Mouse (Mus musculus) stomach, embryonic 14.5 days (tissue): ENCODE data around the gene Lrmda. TPM values are rescaled to one million over a fixed set of nuclear protein-coding genes. Genes with fewer than 3 reads are reported as not detected.
A peak's percentile ranks its signal among the peaks of the same experiment; 100 is the strongest.
"Not testable (repeated sequence)": the region's sequence is repeated elsewhere in the genome, so short reads cannot be mapped to it uniquely, and the experiment has no call there.

Experiments
- ATAC-seq: fragments of 200-750 bp; cut with Nextera tagmentation; 2 replicates; pipeline ENCODE4 v1.8.0; 2017; ENCODE audit warnings: low read depth, moderate TSS enrichment; ENCODE audit not compliant: insufficient number of reproducible peaks, insufficient read depth, low FRiP score
- H3K27ac ChIP-seq: fragments of 300-500 bp; sonication (generic); 2 replicates; pipeline ENCODE4 v1.5.1; 2014; ENCODE audit warnings: mild to moderate bottlenecking, low read length, moderate library complexity, mixed read lengths
- H3K27me3 ChIP-seq: fragments of 300-500 bp; sonication (generic); 2 replicates; pipeline ENCODE4 v1.6.1; 2014; ENCODE audit warnings: low read length, control low read depth, mixed read lengths; ENCODE audit not compliant: control insufficient read depth, insufficient read depth
- H3K36me3 ChIP-seq: fragments of 300-500 bp; sonication (generic); 2 replicates; pipeline ENCODE4 v1.6.1; 2014; ENCODE audit warnings: mild to moderate bottlenecking, control low read depth, low read length, moderate library complexity, mixed read lengths; ENCODE audit not compliant: control insufficient read depth, insufficient read depth
- H3K4me1 ChIP-seq: fragments of 300-500 bp; sonication (generic); 2 replicates; pipeline ENCODE4 v1.6.1; 2014; ENCODE audit warnings: low read length, control low read depth, mixed read lengths; ENCODE audit not compliant: control insufficient read depth, insufficient read depth
- H3K4me2 ChIP-seq: fragments of 300-500 bp; sonication (generic); replicated peaks from 2 replicates; pipeline ENCODE4 v1.6.1; 2014; ENCODE audit warnings: low read depth, low read length, control low read depth
- H3K4me3 ChIP-seq: fragments of 300-500 bp; sonication (generic); 2 replicates; pipeline ENCODE4 v1.5.1; 2014; ENCODE audit warnings: low read depth, low read length, control low read depth
- H3K9ac ChIP-seq: fragments of 300-500 bp; sonication (generic); replicated peaks from 2 replicates; pipeline ENCODE4 v1.6.1; 2014; ENCODE audit warnings: low read depth, mild to moderate bottlenecking, control low read depth, low read length, moderate library complexity, mixed read lengths
- H3K9me3 ChIP-seq: fragments of 300-500 bp; sonication (generic); 2 replicates; pipeline ENCODE4 v1.6.1; 2016; ENCODE audit warnings: low read depth, low read length, control low read depth; ENCODE audit not compliant: control insufficient read depth
- WGBS: fragments of 180-500 bp; shearing (Covaris S2); extraction: QIAGEN DNeasy Blood & Tissue Kit; methylation state at CpG from one replicate; pipeline ENCODE4 v1.1.7; 2014; 5-methylcytosine and 5-hydroxymethylcytosine counted together
- polyA plus RNA-seq: library from polyadenylated mRNA; unstranded; fragments of >200 nt; fragmentation: Nextera tagmentation; extraction: Ambion mirVana; gene quantifications from 2 replicates; pipeline ENCODE4 v1.2.1, GENCODE M21; 2014

Lrmda gene
- polyA plus RNA-seq, 1 experiment from 2014 or later, result 0.46 TPM

DNA sequence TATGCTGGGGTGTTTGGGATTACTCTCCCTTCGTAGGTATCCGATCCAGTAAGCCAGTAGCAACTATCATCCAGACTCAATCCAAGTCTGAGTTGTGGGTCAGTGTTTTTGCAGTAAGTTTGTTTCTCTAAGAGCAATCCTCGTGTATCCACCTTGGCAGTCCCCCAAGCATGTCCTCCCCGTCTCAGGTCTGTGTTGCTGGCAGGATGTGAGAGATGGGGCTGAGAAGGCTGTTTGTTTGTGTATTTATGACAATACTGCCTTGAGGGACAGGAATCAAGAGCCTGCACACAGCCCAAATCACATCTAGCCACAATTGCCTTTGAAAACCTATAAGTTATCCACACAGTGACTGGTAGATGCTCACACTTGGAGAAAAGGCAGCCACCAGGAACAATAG is 567.3 kb downstream of the Lrmda start:
- no peak overlapping the region for H3K4me2 ChIP-seq
- peaks cover 4% of the 10 kb centered on the region; the same call in 1 of the 2 replicates for H3K27me3 ChIP-seq
- H3K4me3 ChIP-seq, result no peak overlapping the region
- no peak overlapping the region for H3K9ac ChIP-seq
- H3K36me3 ChIP-seq, result no peaks in the 10 kb centered on the region
- no peak for ATAC-seq
- H3K4me1 ChIP-seq, result peaks cover 6% of the 10 kb centered on the region; the same call in 1 of the 2 replicates
- H3K27ac ChIP-seq, result no peak overlapping the region
- no peaks in the 10 kb centered on the region for H3K9me3 ChIP-seq
- 59% methylated on average over 4 of the region's 4 CpGs for WGBS

DNA sequence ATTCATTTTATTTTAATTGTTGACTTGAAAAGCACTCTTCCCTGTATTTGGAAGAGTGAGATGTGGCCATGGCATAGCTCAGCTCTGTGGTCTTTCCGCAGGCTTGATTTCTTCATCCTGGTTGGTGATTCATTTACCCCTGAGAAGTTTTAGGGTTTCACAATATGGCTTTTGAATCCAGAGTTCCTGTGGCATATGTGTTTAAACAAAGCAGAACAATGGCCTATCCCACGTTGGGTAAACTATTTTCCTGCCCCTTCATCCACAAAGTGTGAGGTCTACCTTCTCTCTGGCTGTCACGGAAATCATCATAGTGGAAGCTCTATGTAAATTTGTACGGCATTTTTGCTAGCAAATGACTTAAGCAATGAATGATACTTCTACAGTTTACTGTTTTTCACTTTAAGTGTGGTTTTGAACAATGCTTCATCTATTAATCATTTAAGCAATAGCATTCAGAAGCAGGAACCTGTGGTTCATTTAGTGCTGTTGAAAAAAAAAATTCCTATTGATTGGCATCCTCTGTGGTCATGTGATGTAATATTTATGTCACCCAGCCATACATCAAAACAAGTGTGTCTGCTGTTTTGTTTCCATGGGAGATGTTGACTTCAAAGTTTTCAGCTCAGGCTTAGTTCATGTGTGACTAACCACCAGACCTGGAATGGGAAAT is 567.9 kb downstream of the Lrmda start:
- 74% methylated on average over 4 of the region's 4 CpGs for WGBS
- Histone ChIP-seq H3K27me3 (peaks cover 4% of the 10 kb centered on the region; the same call in 1 of the 2 replicates), H3K4me3 (no peak overlapping the region), H3K36me3 (no peaks in the 10 kb centered on the region), H3K4me1 (peaks cover 6% of the 10 kb centered on the region; the same call in 1 of the 2 replicates), H3K4me2 (no peak overlapping the region), H3K9ac (no peak overlapping the region), H3K27ac (no peak overlapping the region), H3K9me3 (no peaks in the 10 kb centered on the region)
- ATAC-seq, result no peak

DNA sequence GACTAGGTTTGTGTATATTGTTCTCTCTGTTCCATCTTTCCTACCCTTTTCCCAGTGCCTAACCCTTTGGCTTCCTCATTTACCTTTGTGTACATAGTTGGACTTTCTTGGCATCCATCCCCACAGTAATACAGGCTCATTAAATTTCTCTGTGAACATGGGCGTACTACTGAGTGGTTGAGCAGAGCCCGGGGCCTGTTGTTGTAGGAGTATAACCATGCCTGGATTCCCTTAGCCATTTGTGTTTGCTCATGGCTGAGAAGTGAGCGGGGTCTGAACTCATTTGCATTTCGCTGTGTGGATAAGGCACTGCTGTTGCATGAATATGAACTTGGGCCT is 568.4 kb downstream of the Lrmda start:
- Histone ChIP-seq H3K27me3 (peaks cover 4% of the 10 kb centered on the region; the same call in 1 of the 2 replicates), H3K36me3 (no peaks in the 10 kb centered on the region)
- WGBS, result 92% methylated on average over 4 of the region's 4 CpGs

DNA sequence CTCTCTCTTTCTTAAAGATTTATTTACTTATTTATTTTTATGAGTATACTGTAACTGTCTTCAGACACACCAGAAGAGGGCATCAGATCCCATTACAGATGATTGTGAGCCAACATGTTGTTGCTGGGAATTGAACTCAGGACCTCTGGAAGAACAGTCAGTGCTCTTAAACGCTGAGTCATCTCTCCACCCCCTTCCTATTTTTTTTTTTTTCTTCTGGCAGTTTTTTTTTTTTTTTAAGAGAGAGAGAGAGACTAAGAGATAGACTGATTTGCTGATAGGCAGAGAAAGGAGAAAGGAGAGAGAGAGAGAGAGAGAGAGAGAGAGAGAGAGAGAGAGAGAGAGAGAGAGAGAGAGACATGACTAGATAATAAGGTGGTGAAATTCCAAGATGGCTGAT is 568.9 kb downstream of the Lrmda start:
- H3K27me3 ChIP-seq, H3K4me3 ChIP-seq, H3K4me2 ChIP-seq, H3K4me1 ChIP-seq, ATAC-seq, H3K36me3 ChIP-seq, H3K9ac ChIP-seq, H3K9me3 ChIP-seq, H3K27ac ChIP-seq: not testable (repeated sequence)
- 78% methylated on average over 1 of the region's 1 CpGs for WGBS

More for the DNA sequence above, 568.4 kb downstream of the Lrmda start:
- no peak overlapping the region for H3K4me3 ChIP-seq
- no peak for ATAC-seq
- peaks cover 4% of the 10 kb centered on the region; the same call in 1 of the 2 replicates for H3K4me1 ChIP-seq
- H3K27ac ChIP-seq, result no peak overlapping the region
- no peak overlapping the region for H3K4me2 ChIP-seq
- no peaks in the 10 kb centered on the region for H3K9me3 ChIP-seq
- no peak overlapping the region for H3K9ac ChIP-seq

DNA sequence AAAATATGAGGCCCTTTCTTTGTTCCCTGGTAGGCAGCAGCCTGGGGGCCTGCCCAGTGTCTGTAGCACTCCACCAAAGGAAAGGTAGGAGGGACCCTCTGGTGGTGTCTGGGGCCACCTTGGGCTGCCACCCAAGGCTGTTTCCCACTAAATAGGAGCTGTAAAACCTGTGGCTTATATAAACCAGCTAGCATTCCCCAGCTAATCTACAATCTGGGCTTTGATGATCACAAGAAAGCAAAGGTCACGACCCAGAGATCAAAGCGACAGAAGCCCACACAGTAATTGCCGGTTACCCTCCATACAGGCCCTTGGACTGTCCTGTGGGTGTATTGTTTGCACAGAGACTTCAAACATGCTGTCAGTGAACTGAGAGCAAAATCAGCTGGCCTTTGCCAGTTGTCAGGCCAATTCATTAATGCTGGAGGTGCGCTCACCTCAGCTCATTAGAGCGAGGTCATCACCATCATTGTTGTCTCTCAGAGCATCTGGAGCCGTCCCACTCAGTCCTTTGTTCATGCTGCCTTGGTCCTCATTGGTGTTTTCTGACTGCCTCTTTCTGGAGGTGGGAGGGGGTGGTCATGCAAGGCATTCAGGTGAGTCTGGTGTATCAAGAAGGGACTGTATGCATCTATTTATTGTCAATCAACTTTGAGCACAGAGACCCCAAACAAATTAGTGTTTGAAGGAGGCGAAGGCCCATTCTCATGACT is 570.1 kb downstream of the Lrmda start:
- Histone ChIP-seq H3K36me3 (no peaks in the 10 kb centered on the region), H3K4me3 (no peak overlapping the region), H3K27ac (no peak overlapping the region), H3K27me3 (peaks cover 4% of the 10 kb centered on the region; the same call in 1 of the 2 replicates), H3K4me2 (no peak overlapping the region), H3K9me3 (no peaks in the 10 kb centered on the region), H3K9ac (no peak overlapping the region), H3K4me1 (peaks cover 4% of the 10 kb centered on the region; the same call in 1 of the 2 replicates)
- ATAC-seq, result 0 out of 2 replicates have a peak, but pooled peaks have one; percentile 14
- WGBS, result 36% methylated on average over 7 of the region's 7 CpGs

DNA sequence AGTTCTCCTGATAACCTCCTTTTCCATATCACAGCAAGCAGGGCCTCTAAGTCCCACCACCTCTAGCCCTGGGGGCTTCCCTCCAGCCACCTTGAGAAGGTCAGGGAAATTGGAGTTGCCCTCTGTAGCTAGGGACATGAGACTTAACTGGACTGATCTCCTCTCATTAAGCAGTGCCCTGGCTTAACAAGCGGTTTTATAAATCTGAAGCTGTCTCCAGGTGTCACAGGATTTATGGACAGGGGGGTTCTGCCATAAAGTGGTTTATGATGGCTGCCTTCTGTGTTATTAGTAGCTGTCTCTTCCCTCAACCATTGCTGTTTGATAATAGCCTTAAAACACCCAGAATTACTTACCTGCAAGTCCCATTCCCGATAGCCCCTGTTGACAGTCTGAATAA is 571.7 kb downstream of the Lrmda start:
- H3K4me2 ChIP-seq, result no peak overlapping the region
- H3K4me1 ChIP-seq, result peaks cover 4% of the 10 kb centered on the region; the same call in 1 of the 2 replicates
- H3K36me3 ChIP-seq, result no peaks in the 10 kb centered on the region
- no peak for ATAC-seq
- no peak overlapping the region for H3K27ac ChIP-seq
- no peak overlapping the region for H3K9ac ChIP-seq
- no peak overlapping the region for H3K4me3 ChIP-seq
- 57% methylated on average over 2 of the region's 2 CpGs for whole genome bisulfite sequencing
- peaks cover 4% of the 10 kb centered on the region; the same call in 1 of the 2 replicates for H3K27me3 ChIP-seq
- no peaks in the 10 kb centered on the region for H3K9me3 ChIP-seq

DNA sequence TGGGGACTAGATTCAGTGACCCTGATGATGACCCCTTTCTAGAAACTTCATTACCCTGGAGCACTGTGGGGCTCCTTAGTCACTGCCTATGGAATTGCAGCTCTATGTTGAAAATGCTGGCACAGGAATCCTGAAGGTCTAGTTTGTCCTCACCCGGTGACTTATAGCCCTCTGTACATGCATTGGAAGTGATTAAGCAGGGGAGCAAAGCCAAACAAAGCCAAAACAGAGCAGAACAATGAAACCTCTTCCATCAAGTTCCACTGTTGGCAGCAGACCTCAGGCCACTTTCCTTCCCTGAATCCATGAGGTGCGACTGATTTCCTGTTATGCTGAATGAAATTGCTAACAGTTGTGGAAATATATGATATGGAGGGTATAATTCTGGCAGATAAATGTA is 578.0 kb downstream of the Lrmda start:
- Histone ChIP-seq H3K4me1 (no peaks in the 10 kb centered on the region), H3K4me3 (no peak overlapping the region), H3K36me3 (no peaks in the 10 kb centered on the region), H3K27ac (no peak overlapping the region), H3K4me2 (no peak overlapping the region), H3K9me3 (0 out of 2 replicates have a peak, but pooled peaks cover 5% of the 10 kb centered on the region), H3K9ac (no peak overlapping the region), H3K27me3 (no peaks in the 10 kb centered on the region)
- WGBS, result 45% methylated on average over 2 of the region's 2 CpGs
- no peak for ATAC-seq

DNA sequence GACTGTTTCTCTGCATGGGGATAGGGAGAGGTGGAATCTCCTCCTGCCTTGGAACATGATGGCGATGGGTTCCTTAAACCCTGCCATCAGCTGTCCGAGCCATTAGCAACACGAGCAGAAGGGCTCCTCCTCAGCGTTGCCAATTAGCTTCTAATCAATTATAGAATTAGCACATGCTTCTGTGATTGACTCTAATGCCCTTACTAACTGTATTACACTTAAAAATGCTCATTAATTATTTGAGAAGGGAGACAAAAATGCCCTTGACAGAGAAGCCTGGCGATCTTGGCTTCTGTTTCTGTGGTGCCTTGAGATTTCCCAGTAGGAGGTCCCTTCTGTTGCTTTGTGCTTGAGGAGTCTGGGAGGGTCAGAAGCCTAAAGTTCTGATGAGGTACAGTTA is 579.1 kb downstream of the Lrmda start:
- no peak overlapping the region for H3K4me2 ChIP-seq
- no peaks in the 10 kb centered on the region for H3K27me3 ChIP-seq
- WGBS, result 81% methylated on average over 5 of the region's 5 CpGs
- no peak for ATAC-seq
- H3K9me3 ChIP-seq, result 0 out of 2 replicates have a peak, but pooled peaks cover 5% of the 10 kb centered on the region
- no peak overlapping the region for H3K9ac ChIP-seq
- H3K4me3 ChIP-seq, result no peak overlapping the region
- H3K4me1 ChIP-seq, result no peaks in the 10 kb centered on the region
- H3K36me3 ChIP-seq, result no peaks in the 10 kb centered on the region
- H3K27ac ChIP-seq, result no peak overlapping the region
